Mouse (Mus musculus): ENCODE measurements around the gene Slc48a1. TPM values are rescaled to one million over a fixed set of nuclear protein-coding genes. Genes with fewer than 3 reads are reported as not detected.

Gene Slc48a1
- polyA plus RNA-seq, 1 experiment: 133 TPM

DNA sequence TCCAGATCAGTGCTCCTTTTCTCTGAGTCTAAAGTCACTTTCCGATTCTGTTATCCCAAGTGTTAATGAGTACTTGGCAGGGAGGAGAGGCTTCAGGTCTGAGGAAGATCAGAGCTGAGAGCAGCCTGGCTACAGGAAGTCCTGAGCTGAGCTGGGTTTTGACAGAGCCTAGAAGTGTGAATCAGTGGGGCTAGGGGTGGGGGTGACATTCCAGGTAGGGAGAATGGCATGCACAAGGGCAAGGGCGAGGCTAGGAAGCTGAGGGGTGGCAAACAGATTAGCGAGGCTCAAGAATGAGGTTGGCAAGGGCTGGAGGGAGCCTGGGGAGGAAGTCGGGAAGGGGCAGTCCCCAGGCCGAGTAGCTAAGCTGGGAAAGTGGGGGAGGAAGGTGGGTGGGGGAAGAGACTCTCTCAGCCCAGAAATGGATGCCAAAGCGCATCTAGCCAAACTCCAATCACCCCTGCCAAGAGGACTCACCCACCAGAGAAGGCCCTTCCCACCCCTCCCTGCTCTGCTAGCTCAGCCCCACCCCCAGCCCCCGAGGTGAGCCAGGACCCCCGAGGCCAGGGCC lies 59.3 kb downstream of the Slc48a1 start:
- H3K4me3 ChIP-seq (replicated peaks; ENCODE audit: insufficient read depth, low read depth, low read length): no peak overlapping the region
- no peak for TF ChIP-seq POLR2A (IDR thresholded peaks at IDR 0.05; ENCODE audit: borderline replicate concordance, insufficient read depth, low read length)
- no peak for TF ChIP-seq CTCF (IDR thresholded peaks at IDR 0.05; ENCODE audit: borderline replicate concordance, insufficient read depth, low read depth, low read length)
- peaks cover 12% of the 10 kb centered on the region for H3K4me1 ChIP-seq (ENCODE audit: control insufficient read depth, insufficient read depth, low read length)
- H3K27ac ChIP-seq (ENCODE audit: insufficient read depth, low read length): no peak overlapping the region
- H3K27me3 ChIP-seq (ENCODE audit: control insufficient read depth, insufficient read depth, low read length): no peaks in the 10 kb centered on the region
- no peak for DNase-seq
- 34% methylated on average over 8 of the region's 8 CpGs for WGBS

DNA sequence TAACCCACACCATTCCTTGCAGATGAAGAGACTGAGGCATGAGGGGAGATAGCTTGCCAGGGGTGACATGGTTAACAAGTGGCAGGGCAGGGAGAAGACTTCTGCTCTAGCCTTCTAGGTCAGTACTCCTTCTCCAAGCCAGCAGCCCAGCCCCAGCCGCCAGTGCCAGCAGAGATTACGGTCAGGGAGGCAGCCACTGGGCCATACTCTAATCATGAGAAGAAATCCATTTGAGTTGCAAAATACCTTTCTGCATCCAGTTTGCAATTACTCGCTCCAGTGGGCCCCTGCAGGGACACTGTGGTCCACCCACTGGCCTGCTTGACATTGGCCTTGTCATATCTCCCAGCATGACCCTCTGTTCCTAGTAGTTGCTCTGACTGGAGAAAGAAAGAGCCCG lies 60.1 kb downstream of the Slc48a1 start:
- 34% methylated on average over 4 of the region's 4 CpGs for WGBS
- Histone ChIP-seq H3K27ac (ENCODE audit: insufficient read depth, low read length) (no peak overlapping the region), H3K4me3 (replicated peaks; ENCODE audit: insufficient read depth, low read depth, low read length) (no peak overlapping the region), H3K27me3 (ENCODE audit: control insufficient read depth, insufficient read depth, low read length) (no peaks in the 10 kb centered on the region), H3K4me1 (ENCODE audit: control insufficient read depth, insufficient read depth, low read length) (peaks cover 12% of the 10 kb centered on the region)
- no peak for DNase-seq
- TF ChIP-seq POLR2A (IDR thresholded peaks at IDR 0.05; ENCODE audit: borderline replicate concordance, insufficient read depth, low read length) (no peak), CTCF (IDR thresholded peaks at IDR 0.05; ENCODE audit: borderline replicate concordance, insufficient read depth, low read depth, low read length) (no peak)

DNA sequence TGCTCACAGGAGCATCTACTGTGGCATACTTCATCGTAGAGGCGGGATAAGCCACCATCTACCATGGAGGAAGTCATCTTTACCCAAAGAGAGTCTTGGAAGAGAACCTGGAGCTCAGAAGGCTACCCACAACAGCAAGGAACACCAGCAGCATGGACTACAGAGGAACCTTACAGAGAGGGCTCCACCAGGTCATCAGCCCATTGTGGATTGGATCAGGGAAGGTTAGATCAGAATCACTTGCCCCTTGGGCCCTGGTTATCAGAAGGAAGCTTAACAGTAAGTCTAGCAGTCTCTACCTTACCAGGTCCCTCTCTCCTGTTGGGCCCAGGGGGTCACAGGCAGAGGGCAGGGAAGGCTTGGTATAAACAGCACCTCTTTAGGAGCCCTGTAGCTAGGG lies 60.7 kb downstream of the Slc48a1 start:
- H3K27me3 ChIP-seq (ENCODE audit: control insufficient read depth, insufficient read depth, low read length): no peaks in the 10 kb centered on the region
- no peak overlapping the region for H3K27ac ChIP-seq (ENCODE audit: insufficient read depth, low read length)
- no peak overlapping the region for H3K4me3 ChIP-seq (replicated peaks; ENCODE audit: insufficient read depth, low read depth, low read length)
- TF ChIP-seq CTCF (IDR thresholded peaks at IDR 0.05; ENCODE audit: borderline replicate concordance, insufficient read depth, low read depth, low read length) (no peak), POLR2A (IDR thresholded peaks at IDR 0.05; ENCODE audit: borderline replicate concordance, insufficient read depth, low read length) (no peak)
- WGBS: 98% methylated on average over 2 of the region's 2 CpGs
- DNase-seq: no peak
- H3K4me1 ChIP-seq (ENCODE audit: control insufficient read depth, insufficient read depth, low read length): peaks cover 12% of the 10 kb centered on the region

- DNase-seq: no peak
- WGBS: 55% methylated on average over 4 of the region's 4 CpGs
- TF ChIP-seq POLR2A (IDR thresholded peaks at IDR 0.05; ENCODE audit: borderline replicate concordance, insufficient read depth, low read length): no peak
- Histone ChIP-seq H3K4me1 (ENCODE audit: control insufficient read depth, insufficient read depth, low read length) (peaks cover 12% of the 10 kb centered on the region), H3K4me3 (replicated peaks; ENCODE audit: insufficient read depth, low read depth, low read length) (no peak overlapping the region), H3K27me3 (ENCODE audit: control insufficient read depth, insufficient read depth, low read length) (no peaks in the 10 kb centered on the region), H3K27ac (ENCODE audit: insufficient read depth, low read length) (no peak overlapping the region)
Measured at GRCm38 (mm10) chr15:97839473-97839872, 61.2 kb downstream of the Slc48a1 start.

- TF ChIP-seq CTCF (IDR thresholded peaks at IDR 0.05; ENCODE audit: borderline replicate concordance, insufficient read depth, low read depth, low read length) (no peak), POLR2A (IDR thresholded peaks at IDR 0.05; ENCODE audit: borderline replicate concordance, insufficient read depth, low read length) (no peak)
- no peak overlapping the region for H3K27ac ChIP-seq (ENCODE audit: insufficient read depth, low read length)
- DNase-seq: no peak
- H3K27me3 ChIP-seq (ENCODE audit: control insufficient read depth, insufficient read depth, low read length): no peaks in the 10 kb centered on the region
- 36% methylated on average over 3 of the region's 3 CpGs for WGBS
- H3K4me3 ChIP-seq (replicated peaks; ENCODE audit: insufficient read depth, low read depth, low read length): no peak overlapping the region
- H3K4me1 ChIP-seq (ENCODE audit: control insufficient read depth, insufficient read depth, low read length): peaks cover 12% of the 10 kb centered on the region
Measured at GRCm38 (mm10) chr15:97839991-97840455, 61.7 kb downstream of the Slc48a1 start.

GRCm38 (mm10) chr15:97840781-97841180 lies 62.5 kb downstream of the Slc48a1 start:
- H3K27me3 ChIP-seq (ENCODE audit: control insufficient read depth, insufficient read depth, low read length): no peaks in the 10 kb centered on the region
- TF ChIP-seq POLR2A (IDR thresholded peaks at IDR 0.05; ENCODE audit: borderline replicate concordance, insufficient read depth, low read length): no peak
- TF ChIP-seq CTCF (IDR thresholded peaks at IDR 0.05; ENCODE audit: borderline replicate concordance, insufficient read depth, low read depth, low read length): peak; percentile 38; the same call in 1 of the 2 replicates
- H3K4me3 ChIP-seq (replicated peaks; ENCODE audit: insufficient read depth, low read depth, low read length): no peak overlapping the region
- 81% methylated on average over 1 of the region's 1 CpGs for WGBS
- peaks cover 12% of the 10 kb centered on the region for H3K4me1 ChIP-seq (ENCODE audit: control insufficient read depth, insufficient read depth, low read length)
- no peak for DNase-seq
- H3K27ac ChIP-seq (ENCODE audit: insufficient read depth, low read length): no peak overlapping the region

- no peak for DNase-seq
- H3K4me3 ChIP-seq (replicated peaks; ENCODE audit: insufficient read depth, low read depth, low read length): no peak overlapping the region
- H3K4me1 ChIP-seq (ENCODE audit: control insufficient read depth, insufficient read depth, low read length): peaks cover 12% of the 10 kb centered on the region
- H3K27ac ChIP-seq (ENCODE audit: insufficient read depth, low read length): no peak overlapping the region
- no peaks in the 10 kb centered on the region for H3K27me3 ChIP-seq (ENCODE audit: control insufficient read depth, insufficient read depth, low read length)
- 97% methylated on average over 6 of the region's 6 CpGs for WGBS
- TF ChIP-seq POLR2A (IDR thresholded peaks at IDR 0.05; ENCODE audit: borderline replicate concordance, insufficient read depth, low read length) (no peak), CTCF (IDR thresholded peaks at IDR 0.05; ENCODE audit: borderline replicate concordance, insufficient read depth, low read depth, low read length) (no peak)
Measured at GRCm38 (mm10) chr15:97841383-97841782, 63.1 kb downstream of the Slc48a1 start.

DNA sequence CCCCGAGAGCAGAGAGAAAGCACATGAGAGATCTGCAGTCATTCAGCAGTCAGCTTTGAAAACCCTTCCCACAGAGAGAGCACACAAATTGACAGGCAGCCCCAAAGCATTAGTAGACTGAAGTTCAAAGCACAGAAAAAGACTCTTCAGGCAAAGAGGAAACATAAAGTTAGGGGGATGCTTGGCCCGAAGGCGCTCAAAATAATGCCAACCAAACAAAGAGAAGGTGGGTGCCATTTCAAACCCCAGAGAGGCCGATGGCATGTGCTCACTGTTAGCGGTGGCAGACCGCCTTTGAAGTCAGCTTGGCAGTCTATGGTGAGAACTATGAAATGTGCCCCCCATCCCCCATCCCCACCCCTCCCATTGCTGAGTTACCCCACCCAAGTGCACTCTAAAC lies 63.7 kb downstream of the Slc48a1 start:
- TF ChIP-seq CTCF (IDR thresholded peaks at IDR 0.05; ENCODE audit: borderline replicate concordance, insufficient read depth, low read depth, low read length): no peak
- no peak for TF ChIP-seq POLR2A (IDR thresholded peaks at IDR 0.05; ENCODE audit: borderline replicate concordance, insufficient read depth, low read length)

More for the DNA sequence above, 63.7 kb downstream of the Slc48a1 start:
- Histone ChIP-seq H3K27me3 (ENCODE audit: control insufficient read depth, insufficient read depth, low read length) (no peaks in the 10 kb centered on the region), H3K27ac (ENCODE audit: insufficient read depth, low read length) (no peak overlapping the region), H3K4me3 (replicated peaks; ENCODE audit: insufficient read depth, low read depth, low read length) (no peak overlapping the region), H3K4me1 (ENCODE audit: control insufficient read depth, insufficient read depth, low read length) (peaks cover 12% of the 10 kb centered on the region)
- DNase-seq: no peak
- 86% methylated on average over 6 of the region's 6 CpGs for WGBS

Other genes starting within 250 kb of the Slc48a1 start
- 25.3 and 26.0 TPM in 2 replicates for gene Rpap3, start 72.7 kb upstream of the Slc48a1 start, polyA plus RNA-seq (2012; rRNA removed)
- gene Endou, start 47.2 kb upstream of the Slc48a1 start, polyA plus RNA-seq (2012; rRNA removed): 1.7 and 1.8 TPM in 2 replicates
- gene Rapgef3, start 10.5 kb upstream of the Slc48a1 start, polyA plus RNA-seq (2012; rRNA removed): 35.0 and 36.5 TPM in 2 replicates
- 38.3 and 40.9 TPM in 2 replicates for gene Hdac7, start 66.0 kb downstream of the Slc48a1 start, polyA plus RNA-seq (2012; rRNA removed)
- 0.41 and 0.46 TPM in 2 replicates for gene Vdr, start 132.1 kb downstream of the Slc48a1 start, polyA plus RNA-seq (2012; rRNA removed)
- 74.1 and 74.5 TPM in 2 replicates for gene Tmem106c, start 185.7 kb downstream of the Slc48a1 start, polyA plus RNA-seq (2012; rRNA removed)
- gene Col2a1, start 226.2 kb downstream of the Slc48a1 start, polyA plus RNA-seq (2012; rRNA removed): 2.2 and 2.4 TPM in 2 replicates